Mouse (Mus musculus): ENCODE measurements around the gene Cntn4. TPM values are rescaled to one million over a fixed set of nuclear protein-coding genes. Genes with fewer than 3 reads are reported as not detected.

Cntn4 gene
- polyA plus RNA-seq, 2 experiments: 1.2 to 1.9 TPM

- Histone ChIP-seq H3K27me3 (ENCODE audit: control insufficient read depth, insufficient read depth, low read length) (no peaks in the 10 kb centered on the region), H3K4me3 (replicated peaks; ENCODE audit: low read length) (no peak overlapping the region), H3K9ac (ENCODE audit: low read depth, low read length, severe bottlenecking) (no peak overlapping the region), H3K4me2 (replicated peaks; ENCODE audit: low read depth, low read length, severe bottlenecking) (no peak overlapping the region), H3K36me3 (ENCODE audit: control insufficient read depth, insufficient read depth, low read length) (no peaks in the 10 kb centered on the region), H3K9me3 (ENCODE audit: control insufficient read depth, low read length) (no peaks in the 10 kb centered on the region), H3K27ac (replicated peaks; ENCODE audit: low read depth, low read length) (no peak overlapping the region), H3K4me1 (ENCODE audit: control insufficient read depth, insufficient read depth, low read length) (no peaks in the 10 kb centered on the region)
- DNase-seq (ENCODE audit: low spot score) (no peak), ATAC-seq (ENCODE audit: low FRiP score, low read depth) (no peak)
- 66% methylated on average over 6 of the region's 6 CpGs for WGBS
- no peak for TF ChIP-seq POLR2A (IDR thresholded peaks at IDR 0.05; ENCODE audit: borderline replicate concordance, extremely low read depth, insufficient read depth, insufficient read length)
Observed at GRCm38 (mm10) chr6:106381288-106382025, 704.0 kb downstream of the Cntn4 start.

DNA sequence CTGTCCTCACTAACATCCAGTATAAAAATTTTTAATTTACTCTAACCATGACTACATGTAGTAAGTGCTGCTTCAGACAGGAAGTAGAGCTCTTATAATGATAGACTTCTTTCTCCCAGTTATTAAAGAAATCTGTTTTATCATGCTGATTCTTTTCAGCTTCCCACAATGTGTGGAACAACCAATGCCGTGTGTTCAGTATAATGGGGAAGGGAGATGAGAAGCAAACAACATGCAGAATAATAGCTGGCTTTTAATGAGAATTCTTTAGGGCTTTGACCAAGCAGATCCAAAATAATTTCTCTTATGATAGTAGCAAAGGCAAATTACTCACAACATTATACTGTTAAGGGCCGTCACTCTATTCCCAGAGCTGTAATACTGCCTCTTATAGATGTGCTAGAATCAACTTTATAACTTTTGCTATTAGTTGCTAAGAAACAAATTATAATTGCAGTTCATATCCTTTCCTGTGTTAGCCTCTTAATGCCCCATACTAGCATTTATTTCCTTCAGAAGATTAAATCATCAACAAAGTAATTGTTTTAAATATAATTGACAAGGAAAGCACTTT is 710.5 kb downstream of the Cntn4 start:
- Histone ChIP-seq H3K4me3 (replicated peaks; ENCODE audit: low read length) (no peak overlapping the region), H3K4me2 (replicated peaks; ENCODE audit: low read depth, low read length, severe bottlenecking) (no peak overlapping the region), H3K9ac (ENCODE audit: low read depth, low read length, severe bottlenecking) (no peak overlapping the region), H3K27ac (replicated peaks; ENCODE audit: low read depth, low read length) (no peak overlapping the region), H3K4me1 (ENCODE audit: control insufficient read depth, insufficient read depth, low read length) (no peaks in the 10 kb centered on the region), H3K9me3 (ENCODE audit: control insufficient read depth, low read length) (no peaks in the 10 kb centered on the region), H3K36me3 (ENCODE audit: control insufficient read depth, insufficient read depth, low read length) (no peaks in the 10 kb centered on the region), H3K27me3 (ENCODE audit: control insufficient read depth, insufficient read depth, low read length) (no peaks in the 10 kb centered on the region)
- 59% methylated on average over 2 of the region's 2 CpGs for WGBS
- DNase-seq (ENCODE audit: low spot score) (no peak), ATAC-seq (ENCODE audit: low FRiP score, low read depth) (no peak)
- TF ChIP-seq POLR2A (IDR thresholded peaks at IDR 0.05; ENCODE audit: borderline replicate concordance, extremely low read depth, insufficient read depth, insufficient read length): no peak

DNA sequence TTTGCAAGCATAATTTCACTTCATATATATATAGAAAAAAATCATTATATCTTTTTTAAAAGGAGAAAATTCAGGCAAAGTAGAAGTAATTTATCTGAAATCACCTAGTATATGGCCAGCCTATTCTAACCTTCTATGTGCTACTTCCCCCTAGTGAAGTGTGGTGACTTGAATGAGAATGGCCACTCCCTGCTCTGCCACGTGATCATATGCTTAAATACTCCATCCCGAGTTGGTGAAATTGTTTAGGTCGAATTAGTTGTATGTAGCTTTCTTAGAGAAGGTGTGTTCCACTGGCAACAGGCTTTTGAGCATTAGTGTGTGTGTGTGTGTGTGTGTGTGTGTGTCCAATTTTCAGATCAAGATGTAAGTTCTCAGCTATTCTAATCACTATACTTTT is 730.6 kb downstream of the Cntn4 start:
- WGBS: 77% methylated on average over 3 of the region's 3 CpGs
- no peak for DNase-seq (ENCODE audit: low spot score)
- H3K27me3 ChIP-seq (ENCODE audit: control insufficient read depth, insufficient read depth, low read length): no peaks in the 10 kb centered on the region
- no peaks in the 10 kb centered on the region for H3K9me3 ChIP-seq (ENCODE audit: control insufficient read depth, low read length)
- TF ChIP-seq POLR2A (IDR thresholded peaks at IDR 0.05; ENCODE audit: borderline replicate concordance, extremely low read depth, insufficient read depth, insufficient read length): no peak
- H3K27ac ChIP-seq (replicated peaks; ENCODE audit: low read depth, low read length): no peak overlapping the region
- no peaks in the 10 kb centered on the region for H3K36me3 ChIP-seq (ENCODE audit: control insufficient read depth, insufficient read depth, low read length)
- H3K4me3 ChIP-seq (replicated peaks; ENCODE audit: low read length): no peak overlapping the region
- H3K4me1 ChIP-seq (ENCODE audit: control insufficient read depth, insufficient read depth, low read length): no peaks in the 10 kb centered on the region
- no peak overlapping the region for H3K4me2 ChIP-seq (replicated peaks; ENCODE audit: low read depth, low read length, severe bottlenecking)
- no peak for ATAC-seq (ENCODE audit: low FRiP score, low read depth)
- H3K9ac ChIP-seq (ENCODE audit: low read depth, low read length, severe bottlenecking): no peak overlapping the region

DNA sequence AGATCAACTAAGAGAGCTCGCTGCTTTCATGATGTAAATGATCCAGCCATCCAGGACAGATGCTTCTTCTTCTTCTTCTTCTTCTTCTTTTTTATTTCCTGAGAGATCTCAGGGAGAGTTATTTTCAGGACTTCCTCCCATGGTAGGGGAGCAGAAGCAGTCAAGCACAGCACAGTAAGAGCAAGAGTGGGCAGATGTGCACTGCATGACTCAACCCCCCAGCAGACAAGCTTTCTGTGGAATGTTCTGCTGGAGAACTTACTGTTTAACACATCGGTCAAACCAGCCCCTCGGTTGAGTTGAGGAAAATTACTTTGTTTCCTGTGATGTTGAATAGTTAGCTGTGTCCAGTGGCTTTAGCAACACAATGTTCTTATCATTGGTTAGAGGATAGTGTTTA is 731.2 kb downstream of the Cntn4 start:
- WGBS: 84% methylated on average over 3 of the region's 3 CpGs
- no peak overlapping the region for H3K4me2 ChIP-seq (replicated peaks; ENCODE audit: low read depth, low read length, severe bottlenecking)
- H3K36me3 ChIP-seq (ENCODE audit: control insufficient read depth, insufficient read depth, low read length): no peaks in the 10 kb centered on the region
- H3K4me3 ChIP-seq (replicated peaks; ENCODE audit: low read length): no peak overlapping the region
- ATAC-seq (ENCODE audit: low FRiP score, low read depth) (no peak), DNase-seq (ENCODE audit: low spot score) (no peak)
- no peaks in the 10 kb centered on the region for H3K9me3 ChIP-seq (ENCODE audit: control insufficient read depth, low read length)
- TF ChIP-seq POLR2A (IDR thresholded peaks at IDR 0.05; ENCODE audit: borderline replicate concordance, extremely low read depth, insufficient read depth, insufficient read length): no peak
- no peak overlapping the region for H3K27ac ChIP-seq (replicated peaks; ENCODE audit: low read depth, low read length)
- H3K27me3 ChIP-seq (ENCODE audit: control insufficient read depth, insufficient read depth, low read length): no peaks in the 10 kb centered on the region
- no peaks in the 10 kb centered on the region for H3K4me1 ChIP-seq (ENCODE audit: control insufficient read depth, insufficient read depth, low read length)
- H3K9ac ChIP-seq (ENCODE audit: low read depth, low read length, severe bottlenecking): no peak overlapping the region

DNA sequence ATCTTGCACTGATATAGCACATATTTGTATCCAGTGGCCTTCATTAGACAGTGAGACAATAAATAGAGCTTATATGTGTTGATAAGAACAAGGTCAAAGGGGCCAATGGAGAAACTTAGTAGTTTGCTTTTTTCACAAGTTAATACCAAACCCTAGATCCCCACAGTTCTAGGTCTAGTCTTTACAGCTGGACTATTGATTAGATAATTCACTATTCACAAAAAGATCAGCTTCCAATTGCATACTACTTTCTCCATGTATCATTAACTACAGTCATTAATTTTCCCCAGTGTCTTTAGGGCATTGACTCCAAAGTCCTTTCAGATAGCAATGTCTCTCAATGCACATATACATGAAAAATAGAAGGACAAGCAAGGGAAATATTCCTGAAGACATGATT is 745.5 kb downstream of the Cntn4 start:
- Histone ChIP-seq H3K4me2 (replicated peaks; ENCODE audit: low read depth, low read length, severe bottlenecking) (no peak overlapping the region), H3K36me3 (ENCODE audit: control insufficient read depth, insufficient read depth, low read length) (no peaks in the 10 kb centered on the region), H3K4me1 (ENCODE audit: control insufficient read depth, insufficient read depth, low read length) (0 out of 2 replicates have a peak, but pooled peaks cover 2% of the 10 kb centered on the region), H3K9ac (ENCODE audit: low read depth, low read length, severe bottlenecking) (no peak overlapping the region), H3K27me3 (ENCODE audit: control insufficient read depth, insufficient read depth, low read length) (no peaks in the 10 kb centered on the region), H3K4me3 (replicated peaks; ENCODE audit: low read length) (no peak overlapping the region), H3K9me3 (ENCODE audit: control insufficient read depth, low read length) (no peaks in the 10 kb centered on the region), H3K27ac (replicated peaks; ENCODE audit: low read depth, low read length) (no peak overlapping the region)
- no peak for TF ChIP-seq POLR2A (IDR thresholded peaks at IDR 0.05; ENCODE audit: borderline replicate concordance, extremely low read depth, insufficient read depth, insufficient read length)
- DNase-seq (ENCODE audit: low spot score) (no peak), ATAC-seq (ENCODE audit: low FRiP score, low read depth) (no peak)
